Mouse (Mus musculus) liver, adult 2 months (tissue): ENCODE measurements at regions not wholly inside any gene's neighbourhood (a gene's known extent, or its start where the extent isn't known, plus 50 kb on each side); places are given as distances from the start of the nearest gene placed in this dataset.
"Not testable (repeated sequence)": the region's sequence is repeated elsewhere in the genome, so short reads cannot be mapped to it uniquely, and the experiment has no call there.

Experiments
- DNase-seq: peaks from one replicate; pipeline ENCODE4 v3.0.0-alpha.2; 2011; ENCODE audit warnings: low read depth, low spot score; ENCODE audit errors: extremely low read depth
- H3K27ac ChIP-seq: fragments of 200-500 bp; replicated peaks from 2 replicates; pipeline ENCODE4 v1.5.1; 2012; ENCODE audit warnings: low read depth, mild to moderate bottlenecking, control low read depth, inconsistent platforms, low read length; ENCODE audit not compliant: insufficient read depth
- H3K27me3 ChIP-seq: fragments of 200-500 bp; 2 replicates; pipeline ENCODE4 v1.6.1; 2012; ENCODE audit warnings: mild to moderate bottlenecking, moderate library complexity, low read length, inconsistent platforms; ENCODE audit not compliant: control insufficient read depth, insufficient read depth
- H3K36me3 ChIP-seq: fragments of 200-500 bp; 2 replicates; pipeline ENCODE4 v1.6.1; 2012; ENCODE audit warnings: low read length, inconsistent platforms; ENCODE audit not compliant: control insufficient read depth, insufficient read depth
- H3K4me1 ChIP-seq: fragments of 200-500 bp; 2 replicates; pipeline ENCODE4 v1.6.1; 2011; ENCODE audit warnings: low read length; ENCODE audit not compliant: control insufficient read depth, insufficient read depth
- H3K4me3 ChIP-seq: fragments of 200-500 bp; 2 replicates; pipeline ENCODE4 v1.5.1; 2011; ENCODE audit warnings: low read depth, mild to moderate bottlenecking, control low read depth, low read length, moderate library complexity; ENCODE audit not compliant: insufficient read depth
- H3K79me2 ChIP-seq: fragments of 200-500 bp; 2 replicates; pipeline ENCODE4 v1.6.1; 2012; ENCODE audit warnings: inconsistent platforms, mild to moderate bottlenecking, low read length, moderate library complexity; ENCODE audit not compliant: control insufficient read depth, insufficient read depth
- H3K9ac ChIP-seq: fragments of 200-500 bp; 2 replicates; pipeline ENCODE4 v1.6.1; 2012; ENCODE audit warnings: low read depth, mild to moderate bottlenecking, control low read depth, inconsistent platforms, low read length
- CTCF ChIP-seq: fragments of 200-500 bp; IDR thresholded peaks from 2 replicates; pipeline ENCODE4 v1.5.1; 2011; ENCODE audit warnings: low read depth, low read length, control low read depth
- POLR2A ChIP-seq: fragments of 200-500 bp; IDR thresholded peaks from 2 replicates; pipeline ENCODE4 v1.6.1; 2011; ENCODE audit warnings: low read length, control low read depth; ENCODE audit not compliant: insufficient read depth; ENCODE audit errors: extremely low read depth
- WGBS: fragments of 180-500 bp; shearing (Covaris S2); methylation state at CpG from one replicate; pipeline ENCODE4 v1.1.7; 2018; 5-methylcytosine and 5-hydroxymethylcytosine counted together

- Histone ChIP-seq H3K79me2 (no peaks in the 10 kb centered on the region), H3K27me3 (no peaks in the 10 kb centered on the region), H3K9ac (no peak overlapping the region), H3K4me1 (no peaks in the 10 kb centered on the region), H3K4me3 (no peak overlapping the region), H3K36me3 (no peaks in the 10 kb centered on the region), H3K27ac (no peak overlapping the region)
- DNase-seq, result no peak
- TF ChIP-seq CTCF, result no peak
- TF ChIP-seq POLR2A, result no peak
- 85% methylated on average over 3 of the region's 3 CpGs for WGBS
Measured at GRCm38 (mm10) chr2:55315627-55316026, 120.1 kb upstream of the Kcnj3 start.

- not testable (repeated sequence) for H3K36me3 ChIP-seq, H3K79me2 ChIP-seq, DNase-seq, H3K9ac ChIP-seq, H3K4me1 ChIP-seq, H3K27me3 ChIP-seq, H3K4me3 ChIP-seq, H3K27ac ChIP-seq
- WGBS, result 84% methylated on average over 5 of the region's 5 CpGs
Measured at GRCm38 (mm10) chr2:55354061-55354460, 81.7 kb upstream of the Kcnj3 start.
